Mouse (Mus musculus) myocyte (in vitro differentiated cells): ENCODE data around the gene Cyp11a1.

Experiments used
- CEBPB ChIP-seq: IDR thresholded peaks from 2 replicates; pipeline ENCODE4 v1.6.1; 2011; ENCODE audit warnings: mild to moderate bottlenecking, moderate library complexity; ENCODE audit not compliant: poor library complexity, insufficient read depth, severe bottlenecking
- E2F4 ChIP-seq: IDR thresholded peaks from one replicate; pipeline ENCODE4 v1.6.1; 2011; ENCODE audit warnings: mild to moderate bottlenecking, control low read depth, moderate library complexity; ENCODE audit not compliant: insufficient read depth
- MAX ChIP-seq: IDR thresholded peaks from one replicate; pipeline ENCODE4 v1.6.1; 2011; ENCODE audit warnings: low read depth, mild to moderate bottlenecking, control low read depth
- MYOD1 ChIP-seq, 3 experiments: IDR thresholded peaks; one replicate each; pipeline ENCODE4 v1.6.1; 2011; ENCODE audit warnings: control low read depth in 2 of 3, low read depth in 2 of 3, mild to moderate bottlenecking in 2 of 3, moderate library complexity in 1 of 3; ENCODE audit not compliant: insufficient read length in 2 of 3, control insufficient read depth in 1 of 3
- MYOG ChIP-seq, 3 experiments: IDR thresholded peaks; one replicate each; pipeline ENCODE4 v1.6.1; 2011; ENCODE audit warnings: control low read depth in 2 of 3, low read depth in 2 of 3, mild to moderate bottlenecking in 2 of 3; ENCODE audit not compliant: insufficient read length in 2 of 3, control insufficient read depth in 1 of 3, insufficient read depth in 1 of 3
- POLR2A ChIP-seq: IDR thresholded peaks from one replicate; pipeline ENCODE4 v1.6.1; 2011; ENCODE audit warnings: low read depth, mild to moderate bottlenecking, control low read depth, moderate library complexity; ENCODE audit not compliant: insufficient read length
- POLR2AphosphoS2 ChIP-seq: IDR thresholded peaks from one replicate; pipeline ENCODE4 v1.6.1; 2011; ENCODE audit warnings: low read depth, control low read depth; ENCODE audit not compliant: insufficient read length
- SRF ChIP-seq: IDR thresholded peaks from one replicate; pipeline ENCODE4 v1.6.1; 2011; ENCODE audit warnings: low read depth; ENCODE audit not compliant: control insufficient read depth, insufficient read length
- TCF12 ChIP-seq: IDR thresholded peaks from one replicate; pipeline ENCODE4 v1.6.1; 2011; ENCODE audit warnings: mild to moderate bottlenecking, control low read depth; ENCODE audit not compliant: poor library complexity, insufficient read depth, severe bottlenecking
- TCF3 ChIP-seq: IDR thresholded peaks from one replicate; pipeline ENCODE4 v1.6.1; 2011; ENCODE audit warnings: low read depth, control low read depth; ENCODE audit not compliant: insufficient read length
- USF1 ChIP-seq: IDR thresholded peaks from one replicate; pipeline ENCODE4 v1.6.1; 2011; ENCODE audit warnings: low read depth, mild to moderate bottlenecking, control low read depth, moderate library complexity

DNA sequence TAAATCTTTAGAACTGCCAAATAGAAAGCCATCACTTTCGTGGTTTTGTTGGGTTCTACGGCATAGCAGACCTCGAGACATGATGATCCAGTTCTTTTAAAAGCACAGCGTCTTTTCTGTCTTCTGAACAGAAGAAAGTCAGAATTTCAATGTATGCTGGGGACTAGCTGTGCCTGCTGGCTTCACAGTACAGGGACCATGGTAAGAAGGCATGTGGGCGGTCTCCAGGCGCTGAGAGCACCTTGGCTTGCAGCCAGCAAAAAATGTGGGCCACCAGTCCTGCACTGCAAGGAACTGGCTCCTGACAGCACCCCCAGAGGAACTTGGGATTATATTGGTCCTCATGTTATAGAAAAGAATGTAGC lies 60.5 kb downstream of the Cyp11a1 start:
- no peak for TF ChIP-seq POLR2A
- TF ChIP-seq TCF12, result no peak
- TF ChIP-seq USF1, result no peak
- no peak for TF ChIP-seq POLR2AphosphoS2
- TF ChIP-seq SRF, result no peak
- no peak for TF ChIP-seq MAX
- TF ChIP-seq E2F4, result no peak
- no peak for TF ChIP-seq TCF3
- TF ChIP-seq CEBPB, result no peak
- no peak for TF ChIP-seq MYOD1 (IDR thresholded peaks at IDR 0.05; ENCODE audit: control insufficient read depth in 1 of 3, insufficient read length in 2 of 3, low read depth in 2 of 3)
- TF ChIP-seq MYOG (IDR thresholded peaks at IDR 0.05; ENCODE audit: control insufficient read depth in 1 of 3, insufficient read depth in 1 of 3, insufficient read length in 2 of 3, low read depth in 2 of 3), result no peak
